Mouse (Mus musculus) cerebellum, adult 2 months (tissue): ENCODE results near the gene Map2k5. TPM values are rescaled to one million over a fixed set of nuclear protein-coding genes. Genes with fewer than 3 reads are reported as not detected.

Experiments
- DNase-seq, 2 experiments: peaks; one replicate each; pipeline ENCODE4 v3.0.0; 2021
- H3K27ac ChIP-seq: fragments of 200-500 bp; 2 replicates; pipeline ENCODE4 v1.5.1; 2012; ENCODE audit warnings: low read length, control low read depth, inconsistent platforms; ENCODE audit not compliant: insufficient read depth
- H3K27me3 ChIP-seq: fragments of 200-500 bp; 2 replicates; pipeline ENCODE4 v1.6.1; 2012; ENCODE audit warnings: inconsistent platforms, mild to moderate bottlenecking, low read length, moderate library complexity; ENCODE audit not compliant: control insufficient read depth, insufficient read depth
- H3K4me1 ChIP-seq: fragments of 200-500 bp; 2 replicates; pipeline ENCODE4 v1.6.1; 2011; ENCODE audit warnings: low read length; ENCODE audit not compliant: control insufficient read depth, insufficient read depth
- H3K4me3 ChIP-seq: fragments of 200-500 bp; replicated peaks from 2 replicates; pipeline ENCODE3; 2011; ENCODE audit warnings: mild to moderate bottlenecking, low read depth, low read length, control low read depth; ENCODE audit not compliant: insufficient read depth
- CTCF ChIP-seq: fragments of 200-500 bp; IDR thresholded peaks from 2 replicates; pipeline ENCODE4 v1.5.1; 2011; ENCODE audit warnings: low read depth, mild to moderate bottlenecking, control low read depth, low read length, moderate library complexity, borderline replicate concordance; ENCODE audit not compliant: insufficient read depth
- POLR2A ChIP-seq: fragments of 200-500 bp; IDR thresholded peaks from 2 replicates; pipeline ENCODE4 v1.6.1; 2011; ENCODE audit warnings: low read length, control low read depth, borderline replicate concordance; ENCODE audit not compliant: insufficient read depth
- WGBS: fragments of 180-500 bp; shearing (Covaris S2); methylation state at CpG from one replicate; pipeline ENCODE4 v1.1.7; 2018; 5-methylcytosine and 5-hydroxymethylcytosine counted together
- polyA plus RNA-seq: library from polyadenylated mRNA; depleted of rRNA; stranded (reverse); fragments of >200 nt; gene quantifications from 2 replicates; pipeline ENCODE4 v1.2.3, GENCODE M21; 2012

Gene Map2k5
- polyA plus RNA-seq, 1 experiment: 36.2 TPM

DNA sequence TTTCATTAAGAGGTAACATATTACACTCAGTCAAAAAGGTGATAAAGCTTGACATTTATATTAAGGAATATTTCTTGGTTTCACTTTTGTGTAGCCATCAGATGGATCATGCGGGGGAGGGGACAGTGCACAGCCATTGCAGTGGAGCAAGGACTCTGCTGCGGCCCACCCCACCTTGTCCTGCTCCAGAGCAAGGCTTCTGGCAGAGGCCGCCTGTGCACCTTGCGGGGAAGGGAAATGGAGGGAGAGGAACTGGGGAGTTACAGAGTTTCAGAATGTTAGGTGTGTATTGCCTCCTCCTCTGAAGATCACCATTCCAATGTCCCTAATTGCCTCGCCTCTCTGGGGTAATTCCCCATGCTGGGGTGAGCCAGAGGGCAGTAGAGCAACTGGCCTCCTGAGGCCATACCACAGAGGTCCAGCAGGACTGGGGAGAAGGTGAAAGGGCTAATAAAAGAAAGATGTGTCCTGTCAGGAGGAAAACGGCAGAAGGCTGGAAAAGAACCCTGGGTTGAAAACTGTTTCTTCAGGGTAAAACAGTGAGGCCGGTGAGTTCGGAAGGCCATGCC lies 181.5 kb downstream of the Map2k5 start:
- WGBS: 80% methylated on average over 8 of the region's 8 CpGs
- no peak for DNase-seq
- TF ChIP-seq CTCF (no peak), POLR2A (no peak)
- peaks cover 10% of the 10 kb centered on the region for H3K4me1 ChIP-seq
- no peak overlapping the region for H3K27ac ChIP-seq
- no peaks in the 10 kb centered on the region for H3K27me3 ChIP-seq
- H3K4me3 ChIP-seq: no peak overlapping the region

DNA sequence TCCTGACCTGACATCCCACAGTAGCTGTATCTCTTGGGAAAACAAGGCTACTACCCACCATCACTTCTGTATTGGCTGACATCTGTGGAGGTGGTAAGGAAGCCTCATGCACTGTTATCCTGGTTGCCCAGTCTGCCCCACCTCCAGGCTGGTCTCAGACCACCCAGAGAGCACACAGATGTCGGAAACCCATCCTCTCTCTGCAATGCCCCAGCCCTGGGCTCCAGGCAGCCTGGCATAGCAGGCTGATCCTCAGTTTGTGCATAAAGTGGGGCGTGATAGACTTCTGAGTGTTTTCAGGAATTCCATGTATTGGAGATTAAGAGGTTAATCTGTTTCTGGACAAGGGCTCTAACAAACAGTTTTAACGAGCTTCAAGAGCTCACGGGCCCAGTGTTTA lies 182.2 kb downstream of the Map2k5 start:
- TF ChIP-seq POLR2A: no peak
- no peak for TF ChIP-seq CTCF
- Histone ChIP-seq H3K4me3 (no peak overlapping the region), H3K27me3 (no peaks in the 10 kb centered on the region), H3K27ac (no peak overlapping the region), H3K4me1 (peaks cover 10% of the 10 kb centered on the region)
- DNase-seq: no peak
- 53% methylated on average over 4 of the region's 4 CpGs for WGBS

DNA sequence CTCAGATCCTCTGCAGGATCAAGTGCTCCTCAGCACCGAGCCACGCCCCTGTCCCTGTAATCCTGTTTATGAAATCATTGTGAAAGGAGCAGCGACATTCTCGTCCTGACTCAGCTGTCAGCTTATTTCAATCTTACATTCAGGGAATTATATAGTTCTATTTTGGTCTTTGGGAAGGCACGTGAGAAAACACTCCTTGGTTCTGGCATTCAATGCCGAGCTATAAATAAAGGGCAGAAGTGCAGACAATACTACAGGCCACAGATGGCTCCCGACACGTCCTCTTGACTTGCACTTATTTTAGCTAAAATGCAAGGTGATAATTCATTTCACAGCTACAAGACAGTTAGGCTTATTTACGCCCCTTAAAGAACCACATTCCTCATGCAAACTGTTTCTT lies 182.9 kb downstream of the Map2k5 start:
- 44% methylated on average over 9 of the region's 9 CpGs for WGBS
- H3K4me1 ChIP-seq: peaks cover 10% of the 10 kb centered on the region
- TF ChIP-seq POLR2A: no peak
- TF ChIP-seq CTCF: no peak
- H3K27me3 ChIP-seq: no peaks in the 10 kb centered on the region
- H3K27ac ChIP-seq: no peak overlapping the region
- DNase-seq: peak in 1 of 2 experiments; percentile 17
- H3K4me3 ChIP-seq: no peak overlapping the region

DNA sequence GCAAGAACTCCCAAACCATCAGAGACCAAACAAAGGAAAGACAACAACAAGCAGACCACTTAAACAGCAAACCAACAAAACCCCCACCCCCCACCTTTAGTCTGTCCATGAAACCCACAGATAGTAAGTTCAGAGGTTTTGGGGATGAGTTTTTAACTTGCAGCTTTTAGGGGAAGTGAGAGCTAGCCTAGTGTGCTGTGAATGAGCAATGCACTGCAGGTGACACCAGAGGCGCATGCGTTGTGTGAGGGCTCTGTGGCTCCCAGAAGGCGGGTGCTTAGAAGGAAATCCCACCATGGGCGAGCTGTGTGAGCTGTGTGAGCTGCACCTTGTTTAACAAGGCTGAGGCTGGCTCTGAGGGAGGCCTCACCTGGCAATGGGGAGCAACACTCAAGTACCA lies 184.9 kb downstream of the Map2k5 start:
- Histone ChIP-seq H3K27ac (no peak overlapping the region), H3K27me3 (no peaks in the 10 kb centered on the region), H3K4me1 (peaks cover 10% of the 10 kb centered on the region), H3K4me3 (no peak overlapping the region)
- no peak for DNase-seq
- TF ChIP-seq POLR2A (no peak), CTCF (no peak)
- 90% methylated on average over 4 of the region's 4 CpGs for WGBS

DNA sequence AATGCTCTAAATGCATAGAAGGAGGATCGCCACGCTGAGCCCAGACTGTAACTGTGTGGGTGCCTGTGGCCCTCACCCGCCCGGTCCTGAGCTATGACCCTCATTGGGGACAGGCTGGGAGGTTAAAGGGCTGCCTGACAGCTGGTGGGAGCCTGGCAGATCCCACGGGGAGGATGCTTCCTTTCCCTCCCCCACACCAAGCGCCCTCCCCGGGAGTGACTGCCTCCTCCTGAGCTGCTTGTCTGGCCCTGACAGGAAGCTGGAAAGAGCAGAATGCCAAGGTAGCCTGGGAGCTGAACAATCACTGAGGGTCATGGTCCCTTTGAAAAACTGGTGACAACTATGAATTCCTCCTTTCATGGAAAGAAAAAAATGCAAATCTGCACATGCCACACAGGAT lies 190.4 kb downstream of the Map2k5 start:
- TF ChIP-seq POLR2A (no peak), CTCF (no peak)
- Histone ChIP-seq H3K4me3 (no peak overlapping the region), H3K4me1 (no peaks in the 10 kb centered on the region), H3K27ac (no peak overlapping the region), H3K27me3 (no peaks in the 10 kb centered on the region)
- DNase-seq: no peak
- 46% methylated on average over 7 of the region's 7 CpGs for WGBS

DNA sequence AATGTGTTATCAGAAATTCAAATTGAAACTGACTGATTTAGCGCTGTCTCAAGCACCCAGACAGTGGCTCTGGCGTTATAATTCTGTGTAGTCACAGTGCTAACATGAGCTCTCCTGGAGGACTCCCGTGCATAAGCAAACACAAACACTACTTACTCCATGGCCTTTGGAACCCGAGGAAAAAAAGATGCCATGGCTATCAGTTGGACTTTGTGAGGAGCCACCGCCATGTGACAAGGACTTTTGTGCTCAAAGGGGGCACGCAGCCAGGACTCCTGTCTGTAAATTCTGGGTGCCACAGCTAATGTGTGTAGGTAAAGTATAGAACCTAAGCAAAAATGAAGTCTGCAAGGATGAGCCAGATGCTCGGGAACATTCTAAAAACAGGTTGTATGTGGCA lies 192.5 kb downstream of the Map2k5 start:
- no peak overlapping the region for H3K27ac ChIP-seq
- WGBS: 74% methylated on average over 7 of the region's 7 CpGs
- no peak for TF ChIP-seq POLR2A
- no peak for TF ChIP-seq CTCF
- no peak overlapping the region for H3K4me3 ChIP-seq
- no peak for DNase-seq
- H3K4me1 ChIP-seq: no peaks in the 10 kb centered on the region
- no peaks in the 10 kb centered on the region for H3K27me3 ChIP-seq

DNA sequence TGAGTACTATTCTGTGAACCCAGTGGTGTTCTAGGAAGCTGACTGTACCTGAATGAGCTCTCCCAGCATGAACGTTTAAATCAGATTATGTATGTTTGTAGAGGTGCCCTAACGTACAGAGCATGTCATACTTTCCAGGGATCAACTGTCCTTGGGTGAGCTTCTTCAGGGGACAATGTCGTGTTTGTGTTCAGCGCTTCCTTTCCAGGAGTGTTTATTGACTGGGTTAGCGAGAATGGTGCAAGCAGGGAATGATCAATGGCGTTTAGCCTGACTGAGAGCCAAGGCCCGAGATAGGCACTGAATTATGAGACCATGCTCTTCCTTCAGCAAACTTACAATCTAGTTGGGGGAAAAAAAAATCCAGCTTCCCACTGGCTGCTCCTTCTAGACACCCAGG lies 193.8 kb downstream of the Map2k5 start:
- DNase-seq: no peak
- H3K4me1 ChIP-seq: no peaks in the 10 kb centered on the region
- H3K4me3 ChIP-seq: no peak overlapping the region
- TF ChIP-seq POLR2A (no peak), CTCF (no peak)
- no peak overlapping the region for H3K27ac ChIP-seq
- no peaks in the 10 kb centered on the region for H3K27me3 ChIP-seq
- WGBS: 82% methylated on average over 7 of the region's 7 CpGs

DNA sequence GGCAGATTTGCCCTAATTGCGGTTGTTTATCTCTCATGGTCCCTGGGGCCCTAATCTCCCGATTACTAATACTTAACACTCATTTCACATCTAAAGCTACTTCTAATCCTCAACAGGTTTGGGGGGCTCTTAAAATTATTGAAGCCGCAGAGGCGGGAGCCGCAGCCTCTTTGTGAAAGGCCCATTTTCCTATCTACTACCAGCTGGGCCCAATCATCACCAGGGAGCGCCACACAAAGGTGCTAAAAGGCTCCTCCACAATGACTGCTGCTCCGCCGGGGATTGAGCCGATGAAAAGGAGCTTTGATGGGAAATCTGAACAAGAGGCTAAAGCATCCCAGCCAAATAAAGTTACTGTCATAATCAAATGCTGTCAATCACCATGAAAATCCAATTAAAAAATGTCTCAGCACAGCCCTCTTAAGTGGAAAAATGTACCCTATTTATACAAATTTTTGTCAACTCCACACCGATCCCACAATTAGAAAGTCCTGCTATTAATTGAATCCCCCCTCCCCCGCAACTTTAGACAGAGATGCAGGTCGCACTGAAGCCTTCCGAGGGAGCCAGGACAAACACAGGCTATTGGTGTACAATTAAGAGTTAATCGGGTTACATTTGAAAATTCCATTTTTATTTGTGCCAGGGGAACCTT lies 195.3 kb downstream of the Map2k5 start:
- H3K27ac ChIP-seq: no peak overlapping the region
- no peak for DNase-seq
- no peak overlapping the region for H3K4me3 ChIP-seq
- no peaks in the 10 kb centered on the region for H3K4me1 ChIP-seq
- WGBS: 75% methylated on average over 14 of the region's 14 CpGs
- TF ChIP-seq POLR2A (no peak), CTCF (no peak)
- H3K27me3 ChIP-seq: no peaks in the 10 kb centered on the region

DNA sequence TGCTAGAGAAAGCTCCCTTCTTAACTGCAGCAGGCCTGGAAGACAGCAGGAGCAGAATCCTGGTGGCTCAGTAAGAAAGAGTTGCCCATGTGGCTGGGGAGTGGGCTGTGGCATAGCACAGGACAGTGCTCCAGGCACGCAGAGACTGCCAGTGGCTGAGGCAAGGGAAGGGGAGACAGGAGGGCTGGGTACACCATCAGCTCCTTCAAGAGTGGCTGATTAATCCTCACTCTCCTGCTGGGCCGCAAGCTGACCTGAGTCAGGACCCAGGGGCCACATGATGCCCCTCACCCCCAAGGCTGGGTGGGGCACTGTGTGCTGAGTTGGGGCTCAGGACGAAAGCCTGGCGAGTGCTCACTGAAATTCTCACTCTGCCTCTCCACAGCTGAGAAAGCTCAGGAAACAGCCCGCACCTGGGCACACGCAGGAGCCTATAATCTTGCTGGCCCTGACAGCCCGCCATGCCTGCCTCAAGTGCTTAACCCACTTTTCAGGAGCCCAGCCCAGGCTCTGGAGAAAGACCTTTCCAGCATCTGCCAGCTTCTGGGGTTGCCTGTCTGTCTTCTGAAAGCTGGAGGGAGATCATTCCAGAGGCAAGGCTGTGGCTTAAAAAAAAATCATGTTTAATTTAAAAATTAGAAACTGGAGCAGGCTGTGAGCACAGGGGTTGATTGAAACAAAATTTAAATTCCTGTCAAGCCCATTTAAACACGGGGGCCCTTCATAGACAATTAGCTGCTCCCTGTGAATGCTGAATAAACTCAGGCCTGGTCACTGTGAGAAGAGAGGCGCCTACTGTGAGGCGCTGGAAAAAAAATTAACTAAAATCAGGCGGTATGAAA lies 196.1 kb downstream of the Map2k5 start:
- TF ChIP-seq POLR2A (no peak), CTCF (no peak)
- no peaks in the 10 kb centered on the region for H3K27me3 ChIP-seq
- no peak overlapping the region for H3K27ac ChIP-seq
- no peak for DNase-seq
- H3K4me1 ChIP-seq: no peaks in the 10 kb centered on the region
- WGBS: 75% methylated on average over 11 of the region's 11 CpGs
- H3K4me3 ChIP-seq: no peak overlapping the region
